Mouse (Mus musculus) embryo, embryonic 11 days (tissue): ENCODE data around the gene Mapk12.

Source experiments
- DNase-seq: peaks from one replicate; pipeline ENCODE4 v3.0.0-alpha.2; 2015

Mapk12 gene

GRCm38 (mm10) chr15:89170102-89170501 lies 29.6 kb upstream of the Mapk12 start:
- no peak for DNase-seq

GRCm38 (mm10) chr15:89169431-89169830 lies 28.9 kb upstream of the Mapk12 start:
- peak; percentile 88 for DNase-seq

- no peak for DNase-seq
Measured at GRCm38 (mm10) chr15:89168922-89169321, 28.4 kb upstream of the Mapk12 start.

GRCm38 (mm10) chr15:89165478-89165877 lies 25.0 kb upstream of the Mapk12 start:
- no peak for DNase-seq

- DNase-seq: no peak
Measured at GRCm38 (mm10) chr15:89161397-89161796, 20.9 kb upstream of the Mapk12 start.

- no peak for DNase-seq
Measured at GRCm38 (mm10) chr15:89158516-89158915, 18.0 kb upstream of the Mapk12 start.

GRCm38 (mm10) chr15:89157954-89158353 lies 17.5 kb upstream of the Mapk12 start:
- peak; percentile 89 for DNase-seq

- DNase-seq: peak; percentile 80
Measured at GRCm38 (mm10) chr15:89152312-89152711, 11.8 kb upstream of the Mapk12 start.

GRCm38 (mm10) chr15:89150041-89150390 lies 9.5 kb upstream of the Mapk12 start:
- peak; percentile 71 for DNase-seq

GRCm38 (mm10) chr15:89149271-89150040 lies 9.0 kb upstream of the Mapk12 start, which contains the start of gene Mapk11:
Gene Mapk11 (minus strand): TSS chr15:89149628.
- peak; percentile 70 for DNase-seq

GRCm38 (mm10) chr15:89148496-89149270 lies 8.2 kb upstream of the Mapk12 start:
- DNase-seq: peak; percentile 58

GRCm38 (mm10) chr15:89147895-89148294 lies 7.4 kb upstream of the Mapk12 start:
- no peak for DNase-seq

GRCm38 (mm10) chr15:89147456-89147855 lies 7.0 kb upstream of the Mapk12 start:
- DNase-seq: no peak

- DNase-seq: no peak
Measured at GRCm38 (mm10) chr15:89147024-89147423, 6.5 kb upstream of the Mapk12 start.

- peak; percentile 64 for DNase-seq
Measured at GRCm38 (mm10) chr15:89146537-89146936, 6.0 kb upstream of the Mapk12 start.

GRCm38 (mm10) chr15:89145813-89146350 lies 5.4 kb upstream of the Mapk12 start:
- no peak for DNase-seq

- DNase-seq: no peak
Measured at GRCm38 (mm10) chr15:89144965-89145364, 4.5 kb upstream of the Mapk12 start.

- no peak for DNase-seq
Measured at GRCm38 (mm10) chr15:89143134-89143533, 2.6 kb upstream of the Mapk12 start.

GRCm38 (mm10) chr15:89141905-89142304 lies 1.4 kb upstream of the Mapk12 start:
- DNase-seq: no peak

GRCm38 (mm10) chr15:89141443-89141842 lies 940 bp upstream of the Mapk12 start:
- DNase-seq: no peak

- peak; percentile 68 for DNase-seq
Measured at GRCm38 (mm10) chr15:89140048-89140658, 350 bp downstream of the Mapk12 start.

- no peak for DNase-seq
Measured at GRCm38 (mm10) chr15:89138531-89138930, 2.0 kb downstream of the Mapk12 start.

GRCm38 (mm10) chr15:89138046-89138405 lies 2.5 kb downstream of the Mapk12 start:
- DNase-seq: no peak
